Mouse (Mus musculus) lung, adult 2 months (tissue): ENCODE results near the gene Gas8. TPM values are rescaled to one million over a fixed set of nuclear protein-coding genes. Genes with fewer than 3 reads are reported as not detected.

ENCODE experiments used
- DNase-seq: peaks from one replicate; pipeline ENCODE4 v3.0.0; 2022
- H3K4me1 ChIP-seq: fragments of 200-500 bp; 2 replicates; pipeline ENCODE4 v1.6.1; 2011; ENCODE audit warnings: low read length; ENCODE audit not compliant: control insufficient read depth, insufficient read depth
- H3K4me3 ChIP-seq: fragments of 200-500 bp; replicated peaks from 2 replicates; pipeline ENCODE3; 2011; ENCODE audit warnings: low read depth, mild to moderate bottlenecking, control low read depth, low read length; ENCODE audit errors: extremely low read depth
- CTCF ChIP-seq: fragments of 200-500 bp; IDR thresholded peaks from 2 replicates; pipeline ENCODE4 v1.5.1; 2011; ENCODE audit warnings: mild to moderate bottlenecking, low read length, control low read depth; ENCODE audit not compliant: insufficient read depth
- POLR2A ChIP-seq: fragments of 200-500 bp; IDR thresholded peaks from 2 replicates; pipeline ENCODE4 v1.6.1; 2011; ENCODE audit warnings: low read depth, mild to moderate bottlenecking, control low read depth, low read length, borderline replicate concordance; ENCODE audit errors: extremely low read depth
- WGBS: fragments of 180-500 bp; shearing (Covaris S2); methylation state at CpG from one replicate; pipeline ENCODE4 v1.1.7; 2018; 5-methylcytosine and 5-hydroxymethylcytosine counted together
- polyA plus RNA-seq: library from polyadenylated mRNA; depleted of rRNA; stranded (reverse); fragments of >200 nt; gene quantifications from 2 replicates; pipeline ENCODE4 v1.2.3, GENCODE M21; 2012

Gene Gas8
- polyA plus RNA-seq, 1 experiment = 14.0 TPM

- WGBS = 93% methylated on average over 4 of the region's 4 CpGs
- no peak overlapping the region for H3K4me3 ChIP-seq
- no peaks in the 10 kb centered on the region for H3K4me1 ChIP-seq
- TF ChIP-seq CTCF = no peak
- TF ChIP-seq POLR2A = no peak
- DNase-seq = no peak
These were observed 20.9 kb upstream of the Gas8 start for GRCm38 (mm10) chr8:123497699-123498098.

DNA sequence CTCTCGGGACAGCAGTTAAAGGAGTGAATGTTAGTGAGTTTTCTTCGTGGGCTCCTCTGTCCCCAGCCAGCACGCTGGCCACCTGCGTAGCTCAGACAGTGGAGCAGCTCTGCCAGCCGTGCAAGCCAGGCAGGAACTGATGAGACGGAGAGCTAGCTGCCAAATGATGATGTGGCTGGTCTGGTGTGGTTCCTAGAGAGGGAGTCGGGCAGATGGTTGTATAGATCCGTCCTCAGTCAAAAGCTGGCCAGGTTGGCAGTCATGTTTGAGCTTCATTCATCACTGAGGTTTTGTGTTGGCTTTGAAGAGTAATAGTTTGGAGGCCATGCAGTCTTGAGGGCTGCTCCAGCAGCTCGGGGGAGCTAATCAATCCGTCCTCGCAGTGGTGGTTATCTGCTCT lies 19.7 kb upstream of the Gas8 start:
- DNase-seq = no peak
- TF ChIP-seq CTCF (no peak), POLR2A (no peak)
- WGBS = 89% methylated on average over 11 of the region's 11 CpGs
- no peaks in the 10 kb centered on the region for H3K4me1 ChIP-seq
- H3K4me3 ChIP-seq = no peak overlapping the region

- no peak overlapping the region for H3K4me3 ChIP-seq
- no peak for TF ChIP-seq CTCF
- TF ChIP-seq POLR2A = no peak
- 91% methylated on average over 11 of the region's 11 CpGs for WGBS
- no peak for DNase-seq
- H3K4me1 ChIP-seq = no peaks in the 10 kb centered on the region
These were observed 19.1 kb upstream of the Gas8 start for GRCm38 (mm10) chr8:123499556-123499955.

DNA sequence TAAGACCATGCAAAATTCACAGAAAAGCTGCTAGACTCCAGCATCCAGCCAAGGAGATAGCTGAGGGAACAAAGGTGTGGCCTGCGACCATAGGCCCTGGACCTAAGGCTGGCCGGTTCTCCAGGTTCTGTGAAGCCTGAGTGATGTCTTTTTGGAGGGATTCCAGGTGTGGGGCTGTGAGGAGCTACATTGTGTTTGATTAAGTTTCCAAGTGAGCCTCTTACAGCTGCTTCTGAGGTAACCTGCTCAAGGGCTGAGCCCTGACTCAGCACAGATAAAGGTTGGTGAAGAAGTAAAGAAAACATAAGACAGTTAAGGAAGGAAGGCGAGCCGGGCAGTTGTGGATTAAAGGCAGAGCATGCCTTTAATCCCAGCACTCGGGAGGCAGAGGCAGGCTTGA lies 16.4 kb upstream of the Gas8 start:
- DNase-seq = no peak
- H3K4me3 ChIP-seq = no peak overlapping the region
- no peak for TF ChIP-seq POLR2A
- TF ChIP-seq CTCF = no peak
- H3K4me1 ChIP-seq = no peaks in the 10 kb centered on the region
- 72% methylated on average over 5 of the region's 5 CpGs for WGBS

- 97% methylated on average over 6 of the region's 6 CpGs for WGBS
These were observed 14.7 kb upstream of the Gas8 start for GRCm38 (mm10) chr8:123503801-123504467.

DNA sequence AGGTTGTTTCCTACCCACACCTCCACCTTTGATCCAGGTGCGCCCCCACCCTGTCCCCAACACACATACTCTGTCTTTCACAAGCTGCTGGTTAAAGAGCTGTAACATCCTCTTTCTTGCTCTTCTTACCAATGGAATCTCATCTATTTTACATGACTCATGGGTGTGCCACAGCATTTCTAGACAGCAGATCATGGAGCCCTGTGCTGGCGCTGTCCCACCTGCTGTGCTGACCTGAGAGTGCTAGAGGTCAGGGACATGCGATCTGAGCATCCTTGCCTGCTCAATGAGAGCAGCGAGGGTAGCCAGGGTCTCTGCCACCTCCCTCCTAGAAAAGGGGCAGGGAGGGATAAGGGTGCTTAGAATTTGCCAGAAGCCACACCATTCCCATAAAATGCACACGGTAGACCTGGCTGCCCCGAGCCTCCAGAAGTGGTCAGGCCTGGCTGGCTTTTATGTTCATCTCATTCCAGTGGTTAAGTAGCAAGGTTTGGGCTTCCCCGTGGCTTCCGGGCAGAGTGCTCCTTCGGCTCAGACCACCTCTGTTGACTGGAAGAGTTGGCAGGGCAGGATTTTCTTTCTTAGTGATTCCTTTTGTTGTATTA lies 13.9 kb upstream of the Gas8 start:
- 92% methylated on average over 9 of the region's 9 CpGs for WGBS
- TF ChIP-seq POLR2A = no peak
- no peak for TF ChIP-seq CTCF
- H3K4me3 ChIP-seq = no peak overlapping the region
- no peak for DNase-seq
- H3K4me1 ChIP-seq = no peaks in the 10 kb centered on the region

More at GRCm38 (mm10) chr8:123503801-123504467, 14.7 kb upstream of the Gas8 start:
- TF ChIP-seq POLR2A (no peak), CTCF (no peak)
- Histone ChIP-seq H3K4me3 (no peak overlapping the region), H3K4me1 (no peaks in the 10 kb centered on the region)
- DNase-seq = no peak

GRCm38 (mm10) chr8:123505267-123505666 lies 13.4 kb upstream of the Gas8 start:
- TF ChIP-seq POLR2A (no peak), CTCF (no peak)
- no peak overlapping the region for H3K4me3 ChIP-seq
- whole genome bisulfite sequencing = 89% methylated on average over 4 of the region's 4 CpGs
- DNase-seq = no peak
- H3K4me1 ChIP-seq = no peaks in the 10 kb centered on the region

DNA sequence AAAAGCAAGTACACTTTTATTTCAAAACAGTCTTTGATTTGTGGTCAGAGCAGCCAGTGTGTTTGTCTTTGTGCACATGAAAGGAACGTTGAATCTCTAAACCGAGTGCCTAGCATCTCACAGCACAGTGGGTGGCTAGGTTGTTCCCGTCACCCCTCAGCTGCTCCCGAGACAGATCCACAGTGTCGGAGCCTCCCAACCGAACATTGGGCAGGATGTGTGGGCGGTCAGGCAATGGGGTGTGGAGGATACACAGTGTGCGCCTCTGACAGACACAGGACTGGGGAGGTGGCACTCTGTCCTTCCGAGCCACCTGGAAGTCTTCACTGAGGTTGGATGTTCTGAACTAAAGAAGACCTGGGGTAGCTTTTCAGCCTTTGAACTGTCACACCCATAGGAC lies 12.9 kb upstream of the Gas8 start:
- no peak overlapping the region for H3K4me3 ChIP-seq

DNA sequence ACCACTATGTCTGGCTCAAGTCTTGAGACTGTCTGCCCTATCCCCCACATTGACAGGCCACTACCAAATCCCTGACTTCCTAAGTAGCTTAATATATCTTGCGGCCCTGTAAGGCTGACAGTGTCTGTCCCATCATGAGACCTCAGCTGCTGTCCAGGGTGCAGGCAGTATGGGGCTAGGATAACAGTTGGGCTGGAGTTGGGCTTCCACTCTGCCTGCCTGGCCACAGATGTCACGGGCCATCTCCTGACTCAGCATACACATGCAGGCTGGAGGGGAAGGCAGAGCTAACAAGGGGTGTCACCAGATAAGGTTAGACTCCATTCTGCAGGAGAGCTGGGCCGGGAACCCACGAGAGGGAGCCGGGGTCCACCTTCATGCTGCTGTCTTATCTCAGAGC lies 11.5 kb upstream of the Gas8 start:
- no peak for DNase-seq
- 95% methylated on average over 5 of the region's 5 CpGs for WGBS
- no peak for TF ChIP-seq POLR2A
- no peak for TF ChIP-seq CTCF
- Histone ChIP-seq H3K4me3 (no peak overlapping the region), H3K4me1 (no peaks in the 10 kb centered on the region)

More for the DNA sequence above, 12.9 kb upstream of the Gas8 start:
- H3K4me1 ChIP-seq = no peaks in the 10 kb centered on the region
- DNase-seq = no peak
- WGBS = 77% methylated on average over 9 of the region's 9 CpGs
- TF ChIP-seq POLR2A = no peak
- no peak for TF ChIP-seq CTCF

- no peak for DNase-seq
- Histone ChIP-seq H3K4me1 (no peaks in the 10 kb centered on the region), H3K4me3 (no peak overlapping the region)
- WGBS = 71% methylated on average over 5 of the region's 5 CpGs
- TF ChIP-seq CTCF = no peak
- no peak for TF ChIP-seq POLR2A
These were observed 7.8 kb upstream of the Gas8 start for GRCm38 (mm10) chr8:123510819-123511218.
